Mouse (Mus musculus) spleen, adult 2 months (tissue): ENCODE measurements around the gene Ankrd27. TPM values are rescaled to one million over a fixed set of nuclear protein-coding genes. Genes with fewer than 3 reads are reported as not detected.

ENCODE experiments used
- DNase-seq, 2 experiments: peaks; one replicate each; pipeline versions ENCODE4 v3.0.0 to v3.0.0-alpha.2; 2012 to 2021; ENCODE audit warnings: low spot score in 2 of 2, low read depth in 1 of 2
- H3K27ac ChIP-seq: fragments of 200-500 bp; 2 replicates; pipeline ENCODE4 v1.5.1; 2012; ENCODE audit warnings: low read length, inconsistent platforms; ENCODE audit not compliant: insufficient read depth
- H3K27me3 ChIP-seq: fragments of 200-500 bp; 2 replicates; pipeline ENCODE4 v1.6.1; 2012; ENCODE audit warnings: mild to moderate bottlenecking, moderate library complexity, low read length, inconsistent platforms; ENCODE audit not compliant: control insufficient read depth, insufficient read depth
- H3K36me3 ChIP-seq: fragments of 200-500 bp; 2 replicates; pipeline ENCODE4 v1.6.1; 2012; ENCODE audit warnings: mild to moderate bottlenecking, low read length, inconsistent platforms; ENCODE audit not compliant: control insufficient read depth, insufficient read depth
- H3K4me1 ChIP-seq: fragments of 200-500 bp; 2 replicates; pipeline ENCODE4 v1.6.1; 2011; ENCODE audit warnings: inconsistent platforms; ENCODE audit not compliant: control insufficient read depth, insufficient read depth, insufficient read length
- H3K4me3 ChIP-seq: fragments of 200-500 bp; 2 replicates; pipeline ENCODE4 v1.5.1; 2011; ENCODE audit warnings: mild to moderate bottlenecking, inconsistent platforms; ENCODE audit not compliant: insufficient read depth, insufficient read length; ENCODE audit errors: extremely low read depth
- CTCF ChIP-seq: fragments of 200-500 bp; IDR thresholded peaks from 2 replicates; pipeline ENCODE4 v1.5.1; 2011; ENCODE audit warnings: mild to moderate bottlenecking, inconsistent platforms; ENCODE audit not compliant: insufficient read depth, insufficient read length, insufficient replicate concordance; ENCODE audit errors: extremely low read depth
- POLR2A ChIP-seq: fragments of 200-500 bp; IDR thresholded peaks from 2 replicates; pipeline ENCODE4 v1.6.1; 2011; ENCODE audit warnings: low read depth, low read length, inconsistent platforms
- WGBS: fragments of 180-500 bp; shearing (Covaris S2); methylation state at CpG from one replicate; pipeline ENCODE4 v1.1.7; 2018; 5-methylcytosine and 5-hydroxymethylcytosine counted together
- polyA plus RNA-seq: library from polyadenylated mRNA; depleted of rRNA; stranded (reverse); fragments of >200 nt; gene quantifications from 2 replicates; pipeline ENCODE4 v1.2.3, GENCODE M21; 2012; rRNA removed

The Ankrd27 gene
- polyA plus RNA-seq, 1 experiment: 17.5 TPM

- H3K4me3 ChIP-seq: no peak overlapping the region
- TF ChIP-seq CTCF (peak; percentile 90; the same call in 1 of the 2 replicates), POLR2A (no peak)
- H3K4me1 ChIP-seq: no peaks in the 10 kb centered on the region
- H3K27ac ChIP-seq: no peak overlapping the region
- DNase-seq: peak in 1 of 2 experiments; percentile 41
- WGBS: 49% methylated on average over 13 of the region's 13 CpGs
- no peaks in the 10 kb centered on the region for H3K27me3 ChIP-seq
- H3K36me3 ChIP-seq: no peaks in the 10 kb centered on the region; the same call in 1 of the 2 replicates
These were observed 100.7 kb downstream of the Ankrd27 start for GRCm38 (mm10) chr7:35686756-35687155.

- H3K27ac ChIP-seq: no peak overlapping the region
- H3K36me3 ChIP-seq: no peaks in the 10 kb centered on the region; the same call in 1 of the 2 replicates
- H3K27me3 ChIP-seq: no peaks in the 10 kb centered on the region
- TF ChIP-seq POLR2A (no peak), CTCF (no peak)
- H3K4me3 ChIP-seq: no peak overlapping the region
- no peaks in the 10 kb centered on the region for H3K4me1 ChIP-seq
- 58% methylated on average over 10 of the region's 10 CpGs for WGBS
- DNase-seq: no peak
These were observed 101.2 kb downstream of the Ankrd27 start for GRCm38 (mm10) chr7:35687229-35687628.

DNA sequence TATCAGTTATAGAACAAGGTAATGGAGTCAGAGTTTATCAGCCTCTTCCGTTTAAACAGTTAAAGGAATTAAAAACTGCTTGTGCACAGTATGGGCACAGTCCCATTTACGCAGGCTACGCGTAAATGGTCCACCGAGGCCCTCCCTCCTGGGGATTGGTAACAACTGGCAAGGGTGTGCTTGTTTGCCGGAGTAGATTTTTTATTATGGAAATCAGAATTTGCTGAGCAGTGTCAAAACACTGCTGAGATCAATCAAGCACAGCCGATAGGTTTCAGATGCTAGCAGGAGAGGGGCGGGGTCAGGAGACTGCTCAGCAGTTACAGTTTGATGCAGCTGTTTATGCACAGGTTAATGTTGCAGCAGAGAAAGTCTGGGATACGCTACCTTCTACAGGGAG lies 102.2 kb downstream of the Ankrd27 start:
- H3K27ac ChIP-seq: no peak overlapping the region

More for the DNA sequence above, 102.2 kb downstream of the Ankrd27 start:
- no peak for TF ChIP-seq CTCF
- no peak for TF ChIP-seq POLR2A
- DNase-seq: no peak
- Histone ChIP-seq H3K36me3 (no peaks in the 10 kb centered on the region; the same call in 1 of the 2 replicates), H3K27me3 (no peaks in the 10 kb centered on the region), H3K4me3 (no peak overlapping the region), H3K4me1 (no peaks in the 10 kb centered on the region)
- 84% methylated on average over 9 of the region's 9 CpGs for WGBS

Other genes starting within 250 kb of the Ankrd27 start
- 5.5 and 6.4 TPM in 2 replicates for gene Faap24, start 189.4 kb upstream of the Ankrd27 start, polyA plus RNA-seq
- gene Cep89, start 189.2 kb upstream of the Ankrd27 start, polyA plus RNA-seq: 11.0 and 15.4 TPM in 2 replicates
- 0.06 TPM in 1 of 2 replicates, not detected in the other for gene Slc7a9, start 137.4 kb upstream of the Ankrd27 start, polyA plus RNA-seq
- gene Tdrd12, start 48.5 kb upstream of the Ankrd27 start, polyA plus RNA-seq: not detected in 2 replicates
- gene Nudt19, start 29.9 kb upstream of the Ankrd27 start, polyA plus RNA-seq: 13.8 and 32.3 TPM in 2 replicates
- 0.11 TPM in 2 replicates for gene Rgs9bp, start 662 bp upstream of the Ankrd27 start, polyA plus RNA-seq
- 32.6 and 33.8 TPM in 2 replicates for gene Pdcd5, start 61.3 kb downstream of the Ankrd27 start, polyA plus RNA-seq
- gene Dpy19l3, start 168.2 kb downstream of the Ankrd27 start, polyA plus RNA-seq: 7.3 and 8.9 TPM in 2 replicates
- gene Zfp507, start 216.8 kb downstream of the Ankrd27 start, polyA plus RNA-seq: 5.0 and 6.4 TPM in 2 replicates